Mouse (Mus musculus) retina, adult 2 months (tissue): ENCODE data around the gene Trap1a.
"Not testable (repeated sequence)": the region's sequence is repeated elsewhere in the genome, so short reads cannot be mapped to it uniquely, and the experiment has no call there.

Experiments
- DNase-seq: peaks from one replicate; pipeline ENCODE4 v3.0.0-alpha.2; 2012; ENCODE audit warnings: low read depth, low spot score

The Trap1a gene

DNA sequence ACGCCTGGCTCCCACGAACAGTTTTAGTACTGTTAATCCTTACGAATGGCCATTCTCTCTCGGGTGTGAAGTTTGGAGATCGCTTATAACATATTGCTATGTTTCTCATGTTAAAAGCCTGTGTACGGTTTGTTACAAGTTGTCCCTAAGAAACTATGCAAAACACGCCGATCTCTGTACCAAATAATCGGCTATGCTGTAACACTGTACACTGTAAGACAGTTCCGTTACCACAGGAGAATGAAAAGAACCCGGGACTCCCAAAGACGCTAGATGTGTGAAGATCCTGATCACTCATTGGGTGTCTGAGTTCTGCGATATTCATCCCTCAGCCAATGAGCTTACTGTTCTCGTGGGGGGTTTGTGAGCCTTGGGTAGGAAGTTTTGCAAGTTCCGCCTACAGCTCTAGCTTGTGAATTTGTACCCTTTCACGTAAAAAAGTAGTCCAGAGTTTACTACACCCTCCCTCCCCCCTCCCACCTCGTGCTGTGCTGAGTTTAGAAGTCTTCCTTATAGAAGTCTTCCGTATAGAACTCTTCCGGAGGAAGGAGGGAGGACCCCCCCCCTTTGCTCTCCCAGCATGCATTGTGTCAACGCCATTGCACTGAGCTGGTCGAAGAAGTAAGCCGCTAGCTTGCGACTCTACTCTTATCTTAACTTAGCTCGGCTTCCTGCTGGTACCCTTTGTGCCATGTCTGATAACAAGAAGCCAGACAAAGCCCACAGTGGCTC, at the start of gene Trap1a:
Trap1a (plus strand) TSS at position 421 of the 732 bp plus-strand sequence.
- no peak for DNase-seq

DNA sequence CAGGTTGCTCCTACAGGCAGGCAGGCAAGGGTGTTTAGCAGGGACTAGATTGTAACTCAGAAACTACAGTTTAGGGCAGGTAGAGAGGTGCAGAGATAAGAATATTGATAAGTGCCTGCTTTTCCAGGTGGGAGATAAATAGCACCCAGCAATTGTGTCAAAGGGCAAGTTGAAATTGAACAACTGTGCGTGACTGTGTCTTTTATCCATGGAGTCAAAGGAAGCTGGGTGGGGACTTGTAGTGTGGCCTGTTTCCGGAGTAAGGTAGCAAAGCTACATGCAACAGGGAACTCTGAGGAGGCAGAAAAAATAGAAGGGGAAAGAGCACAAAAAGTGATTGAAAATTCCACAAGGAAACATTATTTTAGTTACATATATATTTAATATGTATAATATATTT, 40.4 kb upstream of the Trap1a start:
- no peak for DNase-seq

DNA sequence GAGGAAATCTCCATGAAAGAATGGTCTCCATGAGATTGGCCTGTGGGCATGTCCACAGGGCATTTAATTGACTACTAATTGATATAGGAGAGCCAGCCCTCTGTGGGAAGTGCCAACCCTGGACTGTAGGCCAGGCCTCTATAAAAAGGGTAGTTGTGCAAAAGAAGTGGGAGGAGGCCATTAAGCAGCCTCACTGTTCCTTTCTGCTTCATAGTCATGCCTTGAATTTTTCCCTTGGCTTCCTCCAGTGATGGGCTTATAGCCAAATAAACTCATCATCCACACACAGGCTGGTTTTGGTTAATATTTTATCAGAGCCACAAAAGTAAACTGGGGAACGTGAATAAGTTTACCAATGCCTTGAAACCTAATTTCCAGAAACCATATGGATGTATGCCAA, 38.2 kb upstream of the Trap1a start:
- no peak for DNase-seq

DNA sequence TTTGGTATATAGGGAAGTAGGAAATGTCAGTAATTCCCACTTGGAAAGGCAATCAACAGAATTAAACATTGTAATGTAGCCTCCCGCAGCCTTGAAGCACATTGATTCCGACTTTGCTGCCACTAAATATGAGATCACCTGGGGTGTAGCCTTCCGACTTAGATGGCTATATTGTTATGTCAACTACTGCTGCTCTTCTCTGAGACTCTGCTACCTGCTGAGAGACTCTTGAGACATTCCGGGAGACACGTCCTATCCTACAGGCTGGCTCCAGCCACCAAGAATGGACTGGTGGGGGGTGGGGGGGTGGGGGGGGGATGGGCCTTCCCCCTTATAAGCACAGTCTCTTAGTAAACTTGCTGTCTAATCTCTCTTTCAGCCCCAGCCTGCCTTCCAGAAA, 16.1 kb upstream of the Trap1a start:
- DNase-seq, result not testable (repeated sequence)

DNA sequence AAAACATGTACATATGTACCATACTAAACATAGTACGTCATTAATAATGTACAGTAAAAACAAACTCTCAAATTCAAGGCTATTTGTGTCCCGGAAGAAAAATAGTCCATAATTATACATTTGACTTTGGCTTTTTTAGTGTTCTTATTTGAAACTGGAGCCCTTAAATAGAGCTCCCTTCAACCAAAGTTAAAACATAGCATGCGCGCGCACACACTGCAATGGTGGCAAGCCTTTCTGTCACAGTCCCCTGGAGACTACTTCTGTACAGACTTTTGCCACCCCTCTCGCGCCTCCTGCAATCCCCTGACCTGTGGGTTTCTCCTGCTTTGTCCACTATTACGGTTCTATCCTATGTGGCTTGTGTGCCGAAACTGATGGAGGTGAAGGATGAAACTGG, 900 bp upstream of the Trap1a start:
- DNase-seq, result no peak

DNA sequence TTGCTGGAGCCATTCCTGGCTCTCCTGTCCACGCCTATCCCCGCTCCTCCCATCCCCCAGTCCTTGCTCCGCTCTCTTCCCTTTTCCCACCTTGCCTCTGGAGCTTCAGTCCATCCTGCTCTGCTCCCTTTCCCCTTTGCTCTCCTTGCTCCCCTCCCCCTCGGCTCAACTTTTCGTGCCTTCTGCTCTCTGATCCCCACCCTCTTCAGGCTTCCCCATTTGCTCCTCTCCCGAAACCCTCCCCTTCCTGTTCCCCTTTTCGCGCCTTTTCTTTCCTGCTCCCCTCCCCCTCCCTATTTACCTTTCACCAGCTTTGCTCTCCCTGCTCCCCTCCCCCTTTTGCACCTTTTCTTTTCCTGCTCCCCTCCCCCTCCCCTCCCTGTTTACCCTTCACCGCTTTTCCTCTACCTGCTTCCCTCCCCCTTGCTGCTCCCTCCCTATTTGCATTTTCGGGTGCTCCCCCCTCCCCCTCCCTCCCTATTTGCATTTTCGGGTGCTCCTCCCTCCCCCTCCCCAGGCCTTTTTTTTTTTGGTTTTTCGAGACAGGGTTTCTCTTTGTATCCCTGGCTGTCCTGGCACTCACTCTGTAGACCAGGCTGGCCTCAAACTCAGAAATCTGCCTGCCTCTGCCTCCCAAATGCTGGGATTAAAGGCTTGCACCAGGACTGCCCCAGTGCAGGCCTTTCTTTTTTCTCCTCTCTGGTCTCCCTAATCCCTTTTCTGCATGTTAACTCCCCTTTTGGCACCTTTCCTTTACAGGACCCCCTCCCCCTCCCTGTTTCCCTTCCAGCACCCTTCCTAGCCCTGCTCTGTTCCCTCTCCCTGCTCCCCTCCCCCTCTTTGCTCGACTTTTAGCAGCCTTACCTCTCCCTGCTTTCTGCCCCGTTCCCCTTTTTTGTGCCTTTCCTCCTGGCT, 1.3 kb downstream of the Trap1a start:
- no peak for DNase-seq

DNA sequence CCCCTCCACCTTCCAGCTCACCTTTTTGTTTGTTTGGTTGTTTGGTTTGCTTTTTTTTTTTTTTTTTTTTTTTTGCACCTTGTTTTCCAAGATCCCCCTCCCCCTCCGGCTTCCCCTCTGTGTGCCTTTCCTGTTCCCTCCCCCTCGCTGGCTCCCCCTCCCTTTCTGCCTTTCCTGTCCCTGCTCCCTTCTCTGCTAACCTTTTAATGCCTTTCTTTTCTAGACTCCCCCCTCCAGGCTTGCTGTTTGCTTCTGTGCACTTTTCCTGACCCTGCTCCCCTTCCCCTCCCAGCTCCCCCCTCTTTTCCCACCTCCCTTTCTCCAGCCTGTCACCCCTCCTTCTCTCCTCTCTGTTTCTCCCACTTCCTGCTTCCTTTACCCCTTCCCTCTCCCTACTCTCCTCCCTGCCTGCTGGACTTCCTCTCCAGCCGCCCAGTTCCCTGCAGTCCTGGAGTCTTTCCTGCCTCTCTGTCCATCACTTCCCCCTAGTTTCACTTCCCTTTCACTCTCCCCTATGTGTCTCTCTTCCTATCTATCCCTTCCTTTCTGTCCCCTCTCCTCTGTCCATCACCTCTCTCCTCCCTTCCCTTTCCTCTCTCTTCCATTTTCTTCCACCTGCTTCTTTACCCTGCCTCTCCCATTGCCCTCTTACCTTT, 2.1 kb downstream of the Trap1a start:
- DNase-seq, result no peak

DNA sequence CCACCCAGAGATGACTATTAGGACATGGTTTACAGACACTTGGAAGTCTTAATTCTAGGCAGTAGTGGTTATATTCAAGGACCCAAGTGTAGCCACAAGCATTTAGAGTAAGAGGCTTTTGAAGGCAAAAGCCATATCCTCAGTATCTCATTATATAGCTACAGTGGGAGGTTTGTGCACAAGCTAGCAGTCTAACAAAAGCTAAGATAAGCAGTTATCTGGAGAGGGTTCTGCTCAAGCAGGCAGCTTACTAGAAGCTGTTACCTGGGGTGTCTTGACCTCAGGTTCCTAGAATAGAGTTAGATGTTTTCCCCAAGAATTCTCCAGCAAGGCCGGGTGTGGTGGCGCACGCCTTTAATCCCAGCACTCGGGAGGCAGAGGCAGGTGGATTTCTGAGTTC, 6.1 kb downstream of the Trap1a start:
- no peak for DNase-seq

DNA sequence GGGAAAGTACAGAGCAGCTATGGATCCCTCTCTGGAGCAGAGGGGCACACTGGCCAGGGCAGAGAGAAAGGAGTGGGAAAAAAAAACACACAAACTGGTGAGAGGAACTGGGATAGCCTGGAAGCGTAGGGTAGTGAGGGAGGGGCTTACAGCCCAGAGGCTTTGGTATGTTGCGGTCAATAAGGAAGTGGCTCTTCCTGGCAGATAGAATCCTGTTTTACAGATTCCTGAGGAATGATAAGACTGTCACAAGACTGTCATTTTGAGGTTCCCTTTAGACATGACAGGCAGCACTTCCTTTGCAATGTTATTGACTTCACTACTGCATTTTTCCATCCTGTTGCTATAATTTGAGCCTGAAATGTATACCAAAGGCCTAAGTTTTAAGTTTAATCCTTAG, 7.7 kb downstream of the Trap1a start:
- DNase-seq, result no peak

DNA sequence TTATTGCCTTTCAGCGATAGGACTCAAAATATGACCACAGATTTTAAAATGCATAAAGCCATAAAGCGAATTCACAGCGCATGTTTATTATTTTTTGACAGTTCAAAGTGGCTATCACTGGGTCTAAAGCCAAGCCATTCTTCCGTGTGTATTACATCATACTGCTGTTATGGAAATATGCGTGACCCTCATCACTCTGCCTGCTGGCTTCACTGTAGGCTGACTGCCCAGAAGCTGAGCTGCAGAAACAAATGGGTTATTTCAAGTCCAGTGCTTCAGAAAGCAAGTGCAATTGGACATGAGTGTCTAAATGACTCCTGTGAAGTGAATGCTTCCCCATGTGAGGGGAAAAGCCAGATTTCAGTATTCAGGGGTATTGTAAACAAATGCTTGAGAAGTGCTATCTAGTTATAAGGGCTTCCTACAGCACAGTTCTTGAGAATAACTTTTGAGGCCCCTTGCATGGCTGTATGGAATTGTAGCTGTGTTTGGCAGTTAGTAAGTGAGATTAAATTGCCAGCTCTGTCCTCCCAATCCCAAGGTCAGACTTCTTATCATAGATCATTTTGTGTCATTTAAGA, 18.8 kb downstream of the Trap1a start:
- DNase-seq, result no peak

DNA sequence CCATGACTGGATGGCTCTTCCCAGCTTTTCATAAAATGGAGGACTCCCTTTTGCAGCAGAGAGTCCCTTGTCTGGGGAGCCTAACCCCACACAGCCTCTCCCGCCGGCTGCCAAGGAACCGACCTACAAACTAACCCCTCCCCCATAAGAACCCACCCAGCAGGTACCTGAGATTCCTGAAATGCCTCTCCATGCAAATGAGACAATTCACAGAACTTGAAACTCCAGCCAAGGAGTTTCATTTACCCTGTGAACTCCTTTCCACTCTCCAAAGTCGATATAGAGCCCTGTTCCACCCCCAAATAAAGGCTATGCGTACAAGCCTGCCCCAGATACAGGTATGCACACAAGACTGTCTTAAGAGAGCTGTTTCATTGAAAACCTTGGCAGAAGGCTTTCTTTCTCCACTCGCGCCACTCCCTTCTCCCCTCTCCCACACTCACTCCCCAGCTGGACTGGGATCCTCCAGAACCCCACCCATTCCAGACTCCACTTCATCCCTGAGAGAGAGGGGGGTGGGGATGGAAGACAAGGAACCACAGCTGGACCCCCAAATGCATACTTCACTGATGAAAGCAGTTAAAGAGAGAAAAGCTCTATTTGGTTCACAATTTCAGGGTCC, 24.3 kb downstream of the Trap1a start:
- no peak for DNase-seq

DNA sequence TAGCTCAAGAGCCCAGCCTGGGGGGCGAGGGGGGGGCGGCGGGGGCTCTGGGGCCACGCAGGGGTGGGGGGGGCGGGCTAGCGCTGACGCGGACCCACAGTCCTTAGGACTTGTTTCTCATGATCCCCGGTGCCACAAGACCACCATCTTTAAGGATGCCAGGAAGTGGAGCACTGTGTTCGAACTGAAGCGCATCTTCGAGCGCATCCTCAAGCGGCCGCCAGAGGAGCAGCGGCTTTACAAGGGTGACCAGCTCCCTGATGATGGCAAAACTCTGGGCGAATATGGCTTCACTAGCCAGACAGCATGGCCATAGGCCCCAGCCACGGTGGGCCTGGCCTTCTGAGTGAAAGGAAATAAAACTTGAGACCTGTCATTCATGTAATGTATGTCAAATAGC, 24.9 kb downstream of the Trap1a start:
- DNase-seq, result no peak

DNA sequence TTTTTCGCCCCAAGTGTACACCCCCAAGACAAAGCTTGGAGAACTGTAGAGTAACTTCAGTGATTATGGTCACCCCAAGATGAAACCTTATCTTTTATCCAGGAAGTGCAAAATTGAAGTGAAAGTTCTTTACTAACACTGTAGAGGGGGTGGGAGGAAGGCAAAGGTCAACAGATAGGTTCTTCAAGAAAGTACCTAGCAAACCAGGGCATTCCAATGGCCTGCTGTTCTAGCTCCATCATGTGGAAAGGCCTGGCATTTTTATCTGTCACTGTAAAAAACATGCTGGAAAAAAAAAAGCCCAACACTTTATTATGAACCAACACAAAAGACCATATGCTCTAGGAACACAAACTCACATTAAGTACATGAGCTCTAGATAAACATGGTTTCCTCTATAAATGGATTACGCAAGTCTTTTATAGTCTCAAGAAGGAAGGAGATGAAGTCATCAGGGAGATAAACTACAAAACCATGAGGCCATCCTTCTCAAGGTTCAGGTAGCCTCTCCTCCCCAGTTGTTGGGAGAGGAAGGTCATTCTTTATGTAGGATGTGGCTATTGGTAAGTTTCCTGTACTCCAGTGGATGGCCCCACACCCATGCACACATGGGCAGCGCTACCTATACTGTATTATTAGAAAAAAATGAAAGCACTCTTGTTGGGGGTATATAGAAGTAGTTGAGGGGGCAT, 33.5 kb downstream of the Trap1a start:
- DNase-seq, result no peak

DNA sequence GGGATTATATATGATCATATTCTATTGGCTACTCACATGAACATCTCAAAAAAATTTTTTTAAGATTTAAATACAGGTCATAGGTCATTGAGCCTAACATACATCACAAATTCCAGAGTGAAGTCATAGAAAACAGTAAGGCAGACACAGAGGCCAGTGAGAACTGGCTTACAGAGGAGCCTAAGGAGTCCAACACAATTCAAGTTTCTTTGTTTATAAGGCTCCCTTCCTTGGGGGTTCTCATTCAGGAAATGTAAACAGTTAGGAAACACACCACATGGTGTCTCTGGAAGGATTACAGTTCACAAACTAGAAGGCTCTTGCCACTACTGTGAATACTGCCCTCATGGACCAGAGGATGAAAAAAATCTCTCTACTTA, 34.0 kb downstream of the Trap1a start:
- DNase-seq, result no peak

DNA sequence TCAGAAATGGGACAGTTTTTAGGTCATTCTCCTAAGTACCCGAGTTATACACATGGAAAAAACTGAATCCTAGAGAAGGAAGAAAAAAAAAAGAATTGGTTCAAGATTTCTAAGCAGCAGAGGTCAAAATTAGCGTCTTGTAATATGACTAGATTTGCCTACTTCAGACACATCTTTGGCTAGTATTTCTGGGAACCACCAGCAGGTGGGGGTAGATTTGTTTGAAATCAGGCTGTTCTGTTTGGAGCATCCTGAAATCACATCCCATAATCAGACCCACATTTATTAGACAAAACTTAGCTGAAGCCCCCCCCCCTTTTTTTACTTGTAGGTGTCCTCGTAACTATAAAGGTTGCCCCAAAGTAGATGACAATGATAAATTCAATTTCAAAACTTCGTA, 35.6 kb downstream of the Trap1a start:
- DNase-seq, result no peak

DNA sequence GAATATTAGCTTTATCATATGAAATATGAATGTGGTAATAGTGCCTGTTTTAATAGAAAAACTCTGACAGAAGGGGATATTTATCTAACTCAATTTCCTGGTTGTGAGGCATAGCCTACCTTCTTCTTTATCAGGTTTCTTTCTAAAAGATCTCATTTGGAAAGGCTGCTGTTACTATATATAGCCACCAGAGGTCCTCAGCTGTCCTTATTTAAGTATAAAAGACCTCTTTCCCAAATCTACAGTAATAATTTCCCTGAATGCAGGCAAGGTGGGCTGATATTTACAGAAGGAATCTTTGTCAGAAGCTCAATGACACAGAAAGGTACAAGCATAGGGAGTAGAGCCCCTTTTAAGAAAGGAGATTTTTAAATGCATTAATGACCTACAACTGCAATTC, 39.2 kb downstream of the Trap1a start:
- DNase-seq, result no peak
